Mouse (Mus musculus) large intestine, adult 2 months (tissue): Measurements from ENCODE around the gene Miox. TPM values are rescaled to one million over a fixed set of nuclear protein-coding genes. Genes with fewer than 3 reads are reported as not detected.

ENCODE experiments used
- polyA plus RNA-seq: library from polyadenylated mRNA; depleted of rRNA; stranded (reverse); fragments of >200 nt; gene quantifications from 2 replicates; pipeline ENCODE4 v1.2.3, GENCODE M21; 2012; rRNA removed

Miox gene
- polyA plus RNA-seq, 1 experiment: not detected

Other genes starting within 250 kb of the Miox start
- gene Selenoo, start 245.3 kb upstream of the Miox start, polyA plus RNA-seq: 33.1 and 39.4 TPM in 2 replicates
- gene Tubgcp6, start 211.3 kb upstream of the Miox start, polyA plus RNA-seq: 25.5 and 28.3 TPM in 2 replicates
- 23.9 and 25.4 TPM in 2 replicates for gene Hdac10, start 205.7 kb upstream of the Miox start, polyA plus RNA-seq
- gene Mapk12, start 193.7 kb upstream of the Miox start, polyA plus RNA-seq: 3.7 and 4.7 TPM in 2 replicates
- 3.6 and 4.4 TPM in 2 replicates for gene Mapk11, start 184.8 kb upstream of the Miox start, polyA plus RNA-seq
- gene Plxnb2, start 153.6 kb upstream of the Miox start, polyA plus RNA-seq: 273 and 310 TPM in 2 replicates
- gene Dennd6b, start 137.9 kb upstream of the Miox start, polyA plus RNA-seq: 10.8 and 11.2 TPM in 2 replicates
- 41.0 and 86.0 TPM in 2 replicates for gene Ppp6r2, start 122.8 kb upstream of the Miox start, polyA plus RNA-seq
- gene Sbf1, start 19.1 kb upstream of the Miox start, polyA plus RNA-seq: 145 and 152 TPM in 2 replicates
- gene Adm2, start 11.7 kb upstream of the Miox start, polyA plus RNA-seq: 1.1 and 2.2 TPM in 2 replicates
- 26.3 and 28.9 TPM in 2 replicates for gene Lmf2, start 21.3 kb downstream of the Miox start, polyA plus RNA-seq
- 131 and 133 TPM in 2 replicates for gene Ncaph2, start 21.3 kb downstream of the Miox start, polyA plus RNA-seq
- 70.4 and 142 TPM in 2 replicates for gene Sco2, start 39.4 kb downstream of the Miox start, polyA plus RNA-seq
- 5.5 and 30.9 TPM in 2 replicates for gene Tymp, start 42.6 kb downstream of the Miox start, polyA plus RNA-seq
- 21.1 and 57.4 TPM in 2 replicates for gene Odf3b, start 44.9 kb downstream of the Miox start, polyA plus RNA-seq
- 0.10 and 0.58 TPM in 2 replicates for gene Klhdc7b, start 50.5 kb downstream of the Miox start, polyA plus RNA-seq
- 0.51 and 0.89 TPM in 2 replicates for gene Syce3, start 76.1 kb downstream of the Miox start, polyA plus RNA-seq
- gene Cpt1b, start 91.5 kb downstream of the Miox start, polyA plus RNA-seq: 3.7 and 6.9 TPM in 2 replicates
- 0.57 and 0.67 TPM in 2 replicates for gene C730034F03Rik, start 95.2 kb downstream of the Miox start, polyA plus RNA-seq
- 0.68 and 1.4 TPM in 2 replicates for gene Gm44502, start 95.3 kb downstream of the Miox start, polyA plus RNA-seq
- 125 and 129 TPM in 2 replicates for gene Chkb, start 95.5 kb downstream of the Miox start, polyA plus RNA-seq
- gene Mapk8ip2, start 119.5 kb downstream of the Miox start, polyA plus RNA-seq: 1.1 and 1.2 TPM in 2 replicates
- 16.9 and 27.7 TPM in 2 replicates for gene Arsa, start 143.0 kb downstream of the Miox start, polyA plus RNA-seq
- 3.0 and 5.5 TPM in 2 replicates for gene Shank3, start 165.2 kb downstream of the Miox start, polyA plus RNA-seq
- gene Acr, start 233.9 kb downstream of the Miox start, polyA plus RNA-seq: 0.19 and 0.40 TPM in 2 replicates